Comparison of ENCODE assay signal across 19 mouse cellular contexts in genomic region chr2:26543155-26543554, GRCm38 (mm10). TPM values are rescaled to one million over a fixed set of nuclear protein-coding genes. Genes with fewer than 3 reads are reported as not detected.
DNase-seq lines count a peak whose midpoint lies in the region; ATAC-seq lines count a peak whose summit lies in the region.
"Had no signal": no experiment of that assay in that cellular context is flagged by ENCODE, and none has a peak within 500 bp of the region (broad histone marks: within the 10 kb centered on the region; RNA-seq: fewer than 3 reads in every experiment).

No protein-coding gene starts in this region.

- no peaks in the 10 kb centered on the region for H3K4me1 ChIP-seq in liver, embryonic 11.5 days (replicated peaks; ENCODE audit: control insufficient read depth, insufficient read depth, low read length)
- peaks cover 40% of the 10 kb centered on the region for H3K4me1 ChIP-seq in heart, embryonic 15.5 days (replicated peaks)
- peaks cover 3% of the 10 kb centered on the region; the same call in 1 of the 2 replicates for H3K4me1 ChIP-seq in liver, embryonic 15.5 days (replicated peaks)
- peaks cover 47% of the 10 kb centered on the region for H3K4me1 ChIP-seq in hindbrain, embryonic 13.5 days (replicated peaks)

- no peaks in the 10 kb centered on the region for H3K9me3 ChIP-seq in liver, embryonic 11.5 days (ENCODE audit: control insufficient read depth, low read length)
- no peaks in the 10 kb centered on the region for H3K9me3 ChIP-seq in heart, embryonic 15.5 days (replicated peaks)
- no peaks in the 10 kb centered on the region for H3K9me3 ChIP-seq in liver, embryonic 15.5 days (replicated peaks)
- H3K9me3 ChIP-seq in hindbrain, embryonic 13.5 days: no peaks in the 10 kb centered on the region
- H3K9me3 ChIP-seq: lung, embryonic 15.5 days; midbrain, embryonic 15.5 days; neural tube, embryonic 15.5 days had no signal

- 65% methylated on average over 4 of the region's 4 CpGs for WGBS in liver, embryonic 11.5 days
- 37% methylated on average over 4 of the region's 4 CpGs for WGBS in heart, embryonic 15.5 days
- 54% methylated on average over 4 of the region's 4 CpGs for WGBS in liver, embryonic 15.5 days (ENCODE audit: insufficient replicate concordance)
- WGBS in hindbrain, embryonic 13.5 days: 73% methylated on average over 4 of the region's 4 CpGs

- peak; percentile 28 to 58 for DNase-seq in adrenal gland, postnatal 36 days
- DNase-seq in adrenal gland, postnatal 4 days (ENCODE audit: low spot score in 2 of 2): no peak
- peak; percentile 27 for DNase-seq in liver
- DNase-seq in liver, embryonic 11.5 days (ENCODE audit: low spot score): no peak
- DNase-seq in B cell, adult 2 months: no peak
- DNase-seq: cerebellum, adult 9-10 months; forebrain, postnatal 0 days had no signal

- H3K9ac ChIP-seq in liver, embryonic 11.5 days (ENCODE audit: low read depth, low read length): no peak overlapping the region
- H3K9ac ChIP-seq in heart, embryonic 15.5 days: no peak overlapping the region
- no peak overlapping the region for H3K9ac ChIP-seq in liver, embryonic 15.5 days
- no peak overlapping the region for H3K9ac ChIP-seq in hindbrain, embryonic 13.5 days
- H3K9ac ChIP-seq: forebrain, postnatal 0 days; lung, embryonic 15.5 days; midbrain, embryonic 15.5 days; neural tube, embryonic 15.5 days had no signal

- no peak for ATAC-seq in liver, embryonic 11.5 days (replicated peaks; ENCODE audit: low FRiP score)
- no peak for ATAC-seq in heart, embryonic 15.5 days (replicated peaks; ENCODE audit: insufficient number of reproducible peaks, insufficient read depth, low FRiP score, low read depth)
- peak; percentile 26; the same call in 1 of the 2 replicates for ATAC-seq in liver, embryonic 15.5 days (ENCODE audit: insufficient read depth)
- no peak for ATAC-seq in hindbrain, embryonic 13.5 days (ENCODE audit: low FRiP score)
- ATAC-seq: forebrain, postnatal 0 days; intestine, postnatal 0 days; midbrain, embryonic 15.5 days; Patski had no signal

- H3K4me3 ChIP-seq in liver, embryonic 11.5 days (ENCODE audit: low read depth, low read length): no peak overlapping the region
- H3K4me3 ChIP-seq in heart, embryonic 15.5 days: no peak overlapping the region
- H3K4me3 ChIP-seq in liver, embryonic 15.5 days (replicated peaks): no peak overlapping the region
- H3K4me3 ChIP-seq in hindbrain, embryonic 13.5 days: no peak overlapping the region
- H3K4me3 ChIP-seq: lung, embryonic 15.5 days; midbrain, embryonic 15.5 days; neural tube, embryonic 15.5 days had no signal

- no peak overlapping the region for H3K27ac ChIP-seq in liver, embryonic 11.5 days (ENCODE audit: low read depth, low read length)
- H3K27ac ChIP-seq in heart, embryonic 15.5 days: peak overlapping the region; percentile 70
- no peak overlapping the region for H3K27ac ChIP-seq in liver, embryonic 15.5 days (replicated peaks)
- no peak overlapping the region for H3K27ac ChIP-seq in hindbrain, embryonic 13.5 days
- H3K27ac ChIP-seq: lung, embryonic 15.5 days; midbrain, embryonic 15.5 days; neural tube, embryonic 15.5 days had no signal

- no peaks in the 10 kb centered on the region for H3K36me3 ChIP-seq in liver, embryonic 11.5 days (ENCODE audit: control insufficient read depth, insufficient read depth, low read length)
- H3K36me3 ChIP-seq in heart, embryonic 15.5 days: no peaks in the 10 kb centered on the region
- H3K36me3 ChIP-seq in liver, embryonic 15.5 days (replicated peaks): no peaks in the 10 kb centered on the region
- H3K36me3 ChIP-seq in hindbrain, embryonic 13.5 days: no peaks in the 10 kb centered on the region
- H3K36me3 ChIP-seq: lung, embryonic 15.5 days; midbrain, embryonic 15.5 days; neural tube, embryonic 15.5 days had no signal

- no peak overlapping the region for H3K4me2 ChIP-seq in liver, embryonic 11.5 days
- no peak overlapping the region for H3K4me2 ChIP-seq in heart, embryonic 15.5 days
- H3K4me2 ChIP-seq in liver, embryonic 15.5 days: no peak overlapping the region
- H3K4me2 ChIP-seq in hindbrain, embryonic 13.5 days: no peak overlapping the region
- H3K4me2 ChIP-seq: lung, embryonic 15.5 days; midbrain, embryonic 15.5 days; neural tube, embryonic 15.5 days had no signal

- H3K27me3 ChIP-seq in liver, embryonic 11.5 days (replicated peaks; ENCODE audit: control insufficient read depth, insufficient read depth, low read length): no peaks in the 10 kb centered on the region
- H3K27me3 ChIP-seq in heart, embryonic 15.5 days: no peaks in the 10 kb centered on the region
- peaks cover 10% of the 10 kb centered on the region for H3K27me3 ChIP-seq in liver, embryonic 15.5 days
- no peaks in the 10 kb centered on the region for H3K27me3 ChIP-seq in hindbrain, embryonic 13.5 days
- H3K27me3 ChIP-seq: lung, embryonic 15.5 days; midbrain, embryonic 15.5 days; Patski had no signal

RNA-seq across cellular contexts. Expression of gene Notch1, which starts 26.7 kb away (rescaled TPM):
- 10 to 100 TPM; 17.5 to 25.5 TPM for total RNA-seq in adrenal gland, postnatal 36 days (2021)
- total RNA-seq in adrenal gland, postnatal 4 days (2021): 10 to 100 TPM; 35.1 to 48.7 TPM
- 7.1 and 10.5 TPM in 2 replicates for polyA plus RNA-seq in liver, embryonic 11.5 days (2014; fragmentation: Nextera tagmentation; extraction: Ambion mirVana)
- 10.8 and 24.2 TPM in 2 replicates for polyA plus RNA-seq in heart, embryonic 15.5 days (2015; fragmentation: Nextera tagmentation; extraction: Ambion mirVana)
- 2.8 and 3.1 TPM in 2 replicates for polyA plus RNA-seq in liver, embryonic 15.5 days (2015; fragmentation: Nextera tagmentation; extraction: Ambion mirVana)
- polyA plus RNA-seq in hindbrain, embryonic 13.5 days (2015; fragmentation: Nextera tagmentation; extraction: Ambion mirVana): 17.5 and 19.2 TPM in 2 replicates

RNA-seq across cellular contexts. Expression of gene Egfl7, which starts 36.7 kb away (rescaled TPM):
- 100 to 1,000 TPM in 1 of 2 experiments, 10 to 100 TPM in 1; 86.2 to 127 TPM for total RNA-seq in adrenal gland, postnatal 36 days (2021)
- total RNA-seq in adrenal gland, postnatal 4 days (2021): 100 to 1,000 TPM; 265 to 295 TPM
- polyA plus RNA-seq in liver, embryonic 11.5 days (2014; fragmentation: Nextera tagmentation; extraction: Ambion mirVana): 161 and 181 TPM in 2 replicates
- polyA plus RNA-seq in heart, embryonic 15.5 days (2015; fragmentation: Nextera tagmentation; extraction: Ambion mirVana): 159 and 197 TPM in 2 replicates
- polyA plus RNA-seq in liver, embryonic 15.5 days (2015; fragmentation: Nextera tagmentation; extraction: Ambion mirVana): 55.1 and 64.6 TPM in 2 replicates
- 72.2 and 78.9 TPM in 2 replicates for polyA plus RNA-seq in hindbrain, embryonic 13.5 days (2015; fragmentation: Nextera tagmentation; extraction: Ambion mirVana)

RNA-seq across cellular contexts. Expression of gene Gm20532, which starts 43.3 kb away (rescaled TPM):
- total RNA-seq in adrenal gland, postnatal 36 days (2021): not detected
- not detected for total RNA-seq in adrenal gland, postnatal 4 days (2021)
- not detected in 2 replicates for polyA plus RNA-seq in liver, embryonic 11.5 days (2014; fragmentation: Nextera tagmentation; extraction: Ambion mirVana)
- not detected in 2 replicates for polyA plus RNA-seq in heart, embryonic 15.5 days (2015; fragmentation: Nextera tagmentation; extraction: Ambion mirVana)
- not detected in 2 replicates for polyA plus RNA-seq in liver, embryonic 15.5 days (2015; fragmentation: Nextera tagmentation; extraction: Ambion mirVana)
- polyA plus RNA-seq in hindbrain, embryonic 13.5 days (2015; fragmentation: Nextera tagmentation; extraction: Ambion mirVana): not detected in 2 replicates
- total RNA-seq: forebrain, postnatal 0 days had no signal
- polyA plus RNA-seq: embryonic facial prominence, embryonic 11.5 days; forebrain, postnatal 0 days; gonadal fat pad, adult 2 months; intestine, postnatal 0 days; lung, embryonic 15.5 days; midbrain, embryonic 15.5 days; neural tube, embryonic 15.5 days; Patski; stomach, embryonic 16.5 days; urinary bladder, adult 2 months had no signal

Comparison
In these comparisons a context has a peak if more than half of its experiments do, and no peak if none do; other contexts are left out.
1. DNase-seq: peak in adrenal gland, postnatal 36 days (2 of 2) and liver (single experiment); none in adrenal gland, postnatal 4 days (0 of 2), liver, embryonic 11.5 days (single experiment) and B cell, adult 2 months (0 of 2).